Mouse (Mus musculus) sigmoid colon, adult 10 weeks (tissue): ENCODE results near the gene Arglu1. TPM values are rescaled to one million over a fixed set of nuclear protein-coding genes. Genes with fewer than 3 reads are reported as not detected.

Experiments
- polyA plus RNA-seq: library from polyadenylated mRNA; stranded (reverse); fragments of 350-450 nt; fragmentation: Illumina TruSeq; extraction: RNeasy Lipid Tissue Mini Kit (QIAGEN cat#74804); gene quantifications from one replicate; pipeline ENCODE4 v1.2.3, GENCODE M21; 2014; ENCODE audit warnings: low read depth, low replicate concordance

The Arglu1 gene
- 333 TPM for polyA plus RNA-seq

GRCm38 (mm10) chr8:8690146-8691092 lies at the start of gene Arglu1:
TSS of gene Arglu1 (minus strand) at chr8:8690521.

DNA sequence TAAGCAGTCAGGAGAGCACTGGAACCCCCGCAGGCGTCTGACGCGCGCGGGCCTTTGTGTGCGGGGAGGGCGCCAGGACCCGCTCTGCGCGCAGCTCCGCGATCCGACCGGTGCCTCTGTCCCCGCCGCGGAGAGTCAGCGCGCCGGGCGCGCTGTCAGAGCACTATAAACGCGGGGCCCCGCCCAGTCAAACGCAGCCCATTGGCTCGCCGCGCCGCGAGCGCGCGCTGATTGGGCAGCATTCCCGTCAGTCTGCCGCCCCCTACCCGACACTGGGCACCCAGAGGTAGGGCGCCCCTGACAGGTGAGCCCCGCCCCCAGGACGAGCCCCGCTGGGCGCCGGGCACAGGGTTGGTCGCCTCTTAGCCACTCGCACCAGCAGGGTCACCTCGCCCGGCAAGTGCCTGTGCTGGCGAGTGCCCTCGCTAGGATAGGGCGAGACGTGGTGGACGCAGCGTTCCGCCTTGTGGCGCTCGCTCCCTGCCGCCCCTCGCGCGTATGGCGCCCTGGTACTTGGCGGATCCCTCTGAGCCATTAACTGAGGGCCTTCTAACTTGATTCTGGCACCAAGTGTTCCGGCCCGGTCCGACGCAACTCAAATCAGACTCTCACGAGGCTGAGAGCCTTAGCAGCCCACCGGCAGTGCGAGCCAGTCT lies 29.1 kb downstream of the Arglu1 start, which contains the start of gene Efnb2:
TSS of gene Efnb2 (minus strand) at position 140 of the 656 bp plus-strand sequence.

Other genes with a start within 250 kb of the Arglu1 start
- 89.3 TPM for gene Efnb2, start 29.3 kb downstream of the Arglu1 start, polyA plus RNA-seq